Mouse (Mus musculus): ENCODE measurements at regions not wholly inside any gene's neighbourhood (a gene's known extent, or its start where the extent isn't known, plus 50 kb on each side); places are given as distances from the start of the nearest gene placed in this dataset.
"Not testable (repeated sequence)": the region's sequence is repeated elsewhere in the genome, so short reads cannot be mapped to it uniquely, and the experiment has no call there.

DNA sequence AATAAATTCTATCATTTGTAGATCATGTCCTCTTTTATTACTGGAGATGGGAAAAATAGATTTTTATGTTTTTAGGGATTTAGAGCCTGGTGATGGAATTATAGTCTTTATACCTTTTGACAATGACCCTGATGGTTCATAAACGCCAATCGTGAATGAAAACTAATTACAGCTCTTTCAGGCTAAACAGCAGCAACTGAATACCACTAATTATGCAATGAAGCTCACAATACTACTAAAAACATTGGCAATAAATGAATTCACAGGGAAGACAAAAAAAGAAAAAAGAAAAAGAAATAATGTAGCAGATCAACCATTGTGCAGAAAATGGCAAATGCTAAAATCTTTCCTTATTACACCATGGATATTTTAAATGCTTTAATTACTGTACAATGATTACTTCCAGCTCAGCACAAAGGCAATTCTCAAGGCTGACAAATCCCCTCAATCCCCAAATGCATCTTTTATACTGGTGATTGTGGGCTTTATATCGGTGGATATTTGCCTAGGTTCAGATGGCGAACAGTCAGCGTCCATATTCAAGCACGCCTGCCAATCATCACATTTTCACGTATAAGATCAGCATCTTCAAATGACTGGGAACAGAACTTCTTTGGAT is 191.2 kb upstream of the Slc7a11 start:
- Histone ChIP-seq H3K9me3 (replicated peaks) (no peaks in the 10 kb centered on the region), H3K27ac (replicated peaks) (no peak overlapping the region), H3K4me3 (no peak overlapping the region), H3K27me3 (ENCODE audit: low read depth, poor library complexity, severe bottlenecking) (peaks cover 22% of the 10 kb centered on the region), H3K36me3 (no peaks in the 10 kb centered on the region), H3K4me1 (0 out of 2 replicates have a peak, but pooled peaks cover 4% of the 10 kb centered on the region)
- WGBS, result 93% methylated on average over 7 of the region's 7 CpGs
- no peak for DNase-seq (ENCODE audit: low spot score)

- no peak for DNase-seq (ENCODE audit: low spot score)
- Histone ChIP-seq H3K4me3 (no peak overlapping the region), H3K36me3 (no peaks in the 10 kb centered on the region), H3K4me1 (no peaks in the 10 kb centered on the region), H3K27me3 (ENCODE audit: low read depth, poor library complexity, severe bottlenecking) (no peaks in the 10 kb centered on the region), H3K27ac (replicated peaks) (no peak overlapping the region), H3K9me3 (replicated peaks) (no peaks in the 10 kb centered on the region)
Measured at GRCm38 (mm10) chr3:50631286-50631685, 187.9 kb upstream of the Slc7a11 start.

DNA sequence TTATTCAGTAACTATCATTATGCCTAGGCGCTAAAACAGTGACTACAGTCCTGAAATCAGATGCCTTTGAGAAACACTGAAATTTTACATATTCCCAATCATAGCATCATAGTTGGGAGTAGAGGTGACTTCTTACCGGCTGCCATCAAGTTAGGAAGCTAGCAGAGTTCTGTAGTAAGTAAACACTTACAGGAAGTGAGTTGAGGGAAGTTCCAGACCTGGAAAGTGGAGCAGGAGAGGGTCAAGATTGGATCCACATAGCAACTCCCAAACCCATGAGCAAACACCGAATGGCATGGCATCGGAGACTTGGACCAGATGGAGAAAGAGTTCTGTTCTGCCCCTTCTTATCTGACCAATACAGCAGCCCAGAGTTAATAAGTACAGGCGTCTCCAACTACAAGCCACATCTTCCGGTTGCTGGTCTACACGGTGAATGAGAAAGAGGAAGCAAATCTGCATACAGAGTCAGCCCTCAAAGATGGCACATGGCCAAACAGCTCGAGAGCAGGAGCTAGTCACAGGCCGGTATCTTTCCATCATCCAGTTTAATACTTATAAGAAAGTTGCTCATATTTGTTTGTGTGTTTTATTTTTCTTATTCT is 184.8 kb upstream of the Slc7a11 start:
- Histone ChIP-seq H3K9me3 (replicated peaks) (no peaks in the 10 kb centered on the region), H3K27ac (replicated peaks) (no peak overlapping the region), H3K4me3 (no peak overlapping the region), H3K27me3 (ENCODE audit: low read depth, poor library complexity, severe bottlenecking) (no peaks in the 10 kb centered on the region; the same call in 1 of the 2 replicates), H3K36me3 (no peaks in the 10 kb centered on the region), H3K4me1 (no peaks in the 10 kb centered on the region)
- 93% methylated on average over 9 of the region's 9 CpGs for WGBS
- DNase-seq (ENCODE audit: low spot score), result no peak

- not testable (repeated sequence) for H3K9me3 ChIP-seq (replicated peaks); H3K27ac ChIP-seq (replicated peaks); H3K4me1 ChIP-seq; DNase-seq (ENCODE audit: low spot score); H3K4me3 ChIP-seq; H3K36me3 ChIP-seq; H3K27me3 ChIP-seq (ENCODE audit: low read depth, poor library complexity, severe bottlenecking)
- WGBS, result 72% methylated on average over 3 of the region's 3 CpGs
Measured at GRCm38 (mm10) chr3:50621176-50621575, 177.8 kb upstream of the Slc7a11 start.

GRCm38 (mm10) chr3:50619061-50619460 is 175.6 kb upstream of the Slc7a11 start:
- Histone ChIP-seq H3K36me3 (no peaks in the 10 kb centered on the region), H3K4me3 (no peak overlapping the region), H3K4me1 (no peaks in the 10 kb centered on the region), H3K27me3 (ENCODE audit: low read depth, poor library complexity, severe bottlenecking) (no peaks in the 10 kb centered on the region; the same call in 1 of the 2 replicates), H3K9me3 (replicated peaks) (no peaks in the 10 kb centered on the region), H3K27ac (replicated peaks) (no peak overlapping the region)
- DNase-seq (ENCODE audit: low spot score), result no peak
- 90% methylated on average over 6 of the region's 6 CpGs for WGBS

DNA sequence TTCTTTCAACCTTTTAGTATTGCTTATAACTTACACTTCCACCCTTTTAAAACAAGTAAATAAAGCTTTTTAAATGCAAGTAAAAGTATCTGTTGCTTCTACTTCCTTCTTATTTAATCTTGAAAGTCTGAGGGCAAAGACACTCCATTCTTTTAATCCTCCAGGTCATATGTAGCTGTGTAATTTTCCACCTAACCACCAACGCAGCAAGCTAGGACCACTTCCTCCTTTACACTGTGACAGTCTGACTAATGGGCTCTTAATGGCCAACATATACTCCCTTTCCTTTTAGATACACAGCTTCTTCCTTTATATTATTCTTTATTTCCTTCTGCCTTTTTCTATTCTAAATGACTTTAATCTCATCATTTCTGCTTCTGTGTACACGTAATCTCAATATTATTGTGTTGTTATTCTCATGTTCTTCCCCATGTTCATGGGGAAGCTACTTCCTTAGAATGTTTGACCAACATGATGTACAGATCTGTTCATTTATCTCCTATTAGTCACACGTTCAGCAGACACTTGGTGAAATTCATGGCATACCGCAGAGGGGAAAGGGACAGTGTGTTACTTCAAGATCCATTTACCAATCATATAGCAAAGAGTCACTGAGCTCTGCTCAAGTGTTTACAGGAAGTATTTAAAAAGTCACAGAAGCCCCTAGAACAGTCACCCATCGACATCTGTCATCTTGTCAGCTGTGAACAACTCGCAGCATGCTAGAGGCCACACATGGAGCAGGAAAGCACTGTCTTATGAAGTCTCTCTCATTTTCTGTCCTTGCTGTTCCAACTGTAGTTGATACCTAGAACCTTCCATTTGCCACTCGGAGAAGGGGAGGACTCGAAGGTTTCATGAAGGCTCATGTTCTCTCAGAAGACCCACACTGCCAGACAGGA is 172.2 kb upstream of the Slc7a11 start:
- Histone ChIP-seq H3K27ac (replicated peaks) (no peak overlapping the region), H3K36me3 (no peaks in the 10 kb centered on the region), H3K27me3 (ENCODE audit: low read depth, poor library complexity, severe bottlenecking) (peaks cover 10% of the 10 kb centered on the region; the same call in 1 of the 2 replicates), H3K4me3 (no peak overlapping the region), H3K4me1 (no peaks in the 10 kb centered on the region), H3K9me3 (replicated peaks) (no peaks in the 10 kb centered on the region)
- 87% methylated on average over 8 of the region's 8 CpGs for WGBS
- DNase-seq (ENCODE audit: low spot score), result no peak

DNA sequence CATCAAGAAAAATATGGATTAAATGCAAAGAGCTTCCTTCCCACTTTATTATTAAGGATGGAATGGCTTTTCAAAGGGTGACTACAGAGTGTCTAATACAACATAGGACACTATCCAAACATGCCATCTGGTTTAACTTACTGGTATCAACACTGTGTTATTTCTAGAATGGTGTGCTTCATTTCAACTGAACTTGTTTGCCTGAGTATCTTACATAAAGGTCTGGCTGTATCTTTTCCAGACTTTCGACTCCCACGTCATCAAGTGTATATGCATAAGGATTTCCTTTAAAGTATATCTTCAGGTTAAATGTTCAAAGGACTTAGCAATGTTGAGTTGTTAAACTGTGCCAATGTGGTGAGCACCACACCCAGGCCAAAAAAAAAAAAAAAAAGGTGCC is 169.6 kb upstream of the Slc7a11 start:
- peaks cover 4% of the 10 kb centered on the region for H3K4me1 ChIP-seq
- no peaks in the 10 kb centered on the region for H3K36me3 ChIP-seq
- DNase-seq (ENCODE audit: low spot score), result no peak
- no peak overlapping the region for H3K27ac ChIP-seq (replicated peaks)
- peaks cover 16% of the 10 kb centered on the region; the same call in 1 of the 2 replicates for H3K27me3 ChIP-seq (ENCODE audit: low read depth, poor library complexity, severe bottlenecking)
- H3K9me3 ChIP-seq (replicated peaks), result no peaks in the 10 kb centered on the region
- 93% methylated on average over 2 of the region's 2 CpGs for WGBS
- no peak overlapping the region for H3K4me3 ChIP-seq

DNA sequence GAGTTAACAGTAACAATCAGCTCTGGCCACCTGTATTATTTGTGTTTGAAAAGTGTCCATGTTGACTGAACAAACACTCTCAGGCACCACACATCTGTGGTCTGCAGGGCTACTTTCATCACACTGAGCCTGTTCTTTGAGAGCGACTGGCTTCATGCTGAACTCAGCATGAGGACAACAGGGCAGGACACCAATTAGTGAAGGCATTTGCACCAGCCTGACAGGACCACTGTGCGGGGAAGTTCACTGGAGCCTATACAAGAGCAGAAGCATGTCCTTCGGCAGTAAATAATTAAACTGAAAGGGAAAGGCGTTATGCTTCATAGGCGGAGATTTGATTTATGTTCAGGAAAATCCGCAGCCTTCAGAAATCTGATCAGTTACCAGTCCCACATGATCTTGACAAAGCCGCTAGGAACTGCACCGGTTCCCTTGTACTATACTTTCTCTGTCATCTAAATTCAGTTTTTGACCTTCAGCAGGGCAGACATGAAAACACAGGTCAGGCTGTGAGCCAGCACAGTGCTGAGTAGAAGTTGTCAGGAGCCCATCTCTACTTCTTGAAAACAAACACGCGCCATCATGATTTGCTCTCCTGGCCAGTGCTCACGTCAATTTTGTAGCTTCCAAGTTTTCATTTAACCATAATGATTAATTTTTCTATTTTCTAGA is 166.1 kb upstream of the Slc7a11 start:
- Histone ChIP-seq H3K36me3 (no peaks in the 10 kb centered on the region), H3K9me3 (replicated peaks) (no peaks in the 10 kb centered on the region), H3K27me3 (ENCODE audit: low read depth, poor library complexity, severe bottlenecking) (peaks cover 18% of the 10 kb centered on the region; the same call in 1 of the 2 replicates), H3K4me3 (no peak overlapping the region), H3K4me1 (peaks cover 18% of the 10 kb centered on the region), H3K27ac (replicated peaks) (no peak overlapping the region)
- WGBS, result 71% methylated on average over 11 of the region's 11 CpGs
- DNase-seq (ENCODE audit: low spot score), result no peak

DNA sequence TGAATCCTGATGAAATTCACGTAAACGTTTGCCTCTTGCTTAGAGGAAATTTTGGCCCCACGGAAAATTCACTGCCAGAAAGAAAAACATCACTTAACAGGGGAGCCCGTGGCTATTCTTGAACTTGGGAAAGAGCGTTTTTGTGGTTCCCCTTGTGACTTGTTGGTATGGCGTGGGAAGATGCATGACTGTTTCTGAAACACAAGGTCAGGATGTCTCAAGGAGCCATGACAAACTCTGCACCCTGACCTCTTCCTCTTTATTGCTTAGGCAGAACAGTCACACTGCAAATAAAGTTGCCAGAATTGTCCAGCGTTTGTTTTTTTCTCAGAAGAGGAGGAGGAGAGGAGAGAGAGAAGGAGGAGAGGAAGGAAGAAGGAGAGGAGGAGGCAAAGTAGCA is 164.3 kb upstream of the Slc7a11 start:
- Histone ChIP-seq H3K27ac (replicated peaks) (no peak overlapping the region), H3K9me3 (replicated peaks) (no peaks in the 10 kb centered on the region), H3K4me3 (no peak overlapping the region), H3K36me3 (no peaks in the 10 kb centered on the region), H3K27me3 (ENCODE audit: low read depth, poor library complexity, severe bottlenecking) (peaks cover 18% of the 10 kb centered on the region; the same call in 1 of the 2 replicates), H3K4me1 (peaks cover 18% of the 10 kb centered on the region)
- WGBS, result 63% methylated on average over 7 of the region's 7 CpGs
- DNase-seq (ENCODE audit: low spot score), result no peak

GRCm38 (mm10) chr3:50606986-50607385 is 163.6 kb upstream of the Slc7a11 start:
- peak; percentile 15 for DNase-seq (ENCODE audit: low spot score)
- peaks cover 18% of the 10 kb centered on the region; the same call in 1 of the 2 replicates for H3K27me3 ChIP-seq (ENCODE audit: low read depth, poor library complexity, severe bottlenecking)
- no peaks in the 10 kb centered on the region for H3K9me3 ChIP-seq (replicated peaks)
- H3K27ac ChIP-seq (replicated peaks), result peak overlapping the region; percentile 13; the same call in 1 of the 2 replicates
- peaks cover 18% of the 10 kb centered on the region for H3K4me1 ChIP-seq
- no peaks in the 10 kb centered on the region for H3K36me3 ChIP-seq
- H3K4me3 ChIP-seq, result no peak overlapping the region
- 9% methylated on average over 1 of the region's 1 CpGs for WGBS

DNA sequence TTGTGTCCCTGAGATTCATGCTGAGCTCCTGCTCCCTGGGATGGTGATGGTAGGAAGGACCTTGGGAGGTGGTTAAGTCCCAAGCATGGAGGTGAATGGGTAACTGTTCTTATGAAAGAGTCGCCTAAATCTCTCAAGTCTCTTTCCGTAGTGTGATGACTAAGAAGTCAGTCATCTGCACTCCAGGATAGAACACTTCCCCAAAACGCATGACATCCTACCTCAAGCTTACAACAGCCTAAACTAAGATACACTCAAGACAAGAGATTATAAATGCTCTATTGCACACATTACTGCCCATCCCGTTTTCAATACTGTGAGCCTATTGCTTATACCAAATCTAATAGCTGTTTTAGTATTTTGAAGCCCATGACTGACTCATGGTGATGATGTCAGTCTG is 162.3 kb upstream of the Slc7a11 start:
- Histone ChIP-seq H3K4me3 (no peak overlapping the region), H3K4me1 (peaks cover 18% of the 10 kb centered on the region), H3K36me3 (no peaks in the 10 kb centered on the region), H3K27ac (replicated peaks) (no peak overlapping the region), H3K9me3 (replicated peaks) (no peaks in the 10 kb centered on the region), H3K27me3 (ENCODE audit: low read depth, poor library complexity, severe bottlenecking) (peaks cover 9% of the 10 kb centered on the region; the same call in 1 of the 2 replicates)
- no peak for DNase-seq (ENCODE audit: low spot score)
- 87% methylated on average over 4 of the region's 4 CpGs for WGBS

- Histone ChIP-seq H3K36me3 (no peaks in the 10 kb centered on the region), H3K27me3 (ENCODE audit: low read depth, poor library complexity, severe bottlenecking) (peaks cover 3% of the 10 kb centered on the region; the same call in 1 of the 2 replicates), H3K27ac (replicated peaks) (no peak overlapping the region), H3K4me1 (peaks cover 15% of the 10 kb centered on the region), H3K9me3 (replicated peaks) (no peaks in the 10 kb centered on the region), H3K4me3 (no peak overlapping the region)
- WGBS, result 88% methylated on average over 7 of the region's 7 CpGs
- no peak for DNase-seq (ENCODE audit: low spot score)
Measured at GRCm38 (mm10) chr3:50603182-50603581, 159.8 kb upstream of the Slc7a11 start.

Data from midbrain, embryonic 10.5 days (tissue).